Mouse (Mus musculus) stomach, adult 2 months (tissue): ENCODE data around the gene Gm11634. TPM values are rescaled to one million over a fixed set of nuclear protein-coding genes. Genes with fewer than 3 reads are reported as not detected.

ENCODE experiments used
- polyA plus RNA-seq: library from polyadenylated mRNA; depleted of rRNA; stranded (reverse); fragments of >200 nt; gene quantifications from 2 replicates; pipeline ENCODE4 v1.2.3, GENCODE M21; 2012; rRNA removed

The Gm11634 gene
- not detected in 2 replicates for polyA plus RNA-seq

GRCm38 (mm10) chr11:101599156-101599555, at the start of gene Gm11634:
Gm11634 (minus strand) TSS chr11:101599256.

GRCm38 (mm10) chr11:101626995-101627856, 28.2 kb upstream of the Gm11634 start, which contains the start of gene Rdm1:
Rdm1 (plus strand) TSS chr11:101627195.

GRCm38 (mm10) chr11:101582054-101583035, 16.7 kb downstream of the Gm11634 start, which contains the start of gene Tmem106a:
Tmem106a (plus strand) TSS chr11:101582242.

GRCm38 (mm10) chr11:101551751-101552475, 47.1 kb downstream of the Gm11634 start, which contains the start of the genes Brca1 and Nbr1:
Brca1 (minus strand) TSS chr11:101551955.
Nbr1 (plus strand) TSS chr11:101552149.

Other genes starting within 250 kb of the Gm11634 start
- not detected in 2 replicates for gene G6pc, start 231.7 kb downstream of the Gm11634 start, polyA plus RNA-seq
- 9.5 and 10.3 TPM in 2 replicates for gene Aarsd1, start 181.6 kb downstream of the Gm11634 start, polyA plus RNA-seq
- gene Gm27029, start 174.5 kb downstream of the Gm11634 start, polyA plus RNA-seq = not detected in 2 replicates
- gene Rundc1, start 174.2 kb downstream of the Gm11634 start, polyA plus RNA-seq = 15.6 and 17.9 TPM in 2 replicates
- 2.6 and 3.7 TPM in 2 replicates for gene Ptges3l, start 173.9 kb downstream of the Gm11634 start, polyA plus RNA-seq
- 103 and 107 TPM in 2 replicates for gene Rpl27, start 157.0 kb downstream of the Gm11634 start, polyA plus RNA-seq
- 16.6 and 18.3 TPM in 2 replicates for gene Ifi35, start 150.8 kb downstream of the Gm11634 start, polyA plus RNA-seq
- 7.1 and 8.6 TPM in 2 replicates for gene Rnd2, start 134.3 kb downstream of the Gm11634 start, polyA plus RNA-seq
- 72.9 and 93.3 TPM in 2 replicates for gene Vat1, start 133.0 kb downstream of the Gm11634 start, polyA plus RNA-seq
- gene Brca1, start 47.3 kb downstream of the Gm11634 start, polyA plus RNA-seq = 0.16 and 0.22 TPM in 2 replicates
- gene Nbr1, start 47.1 kb downstream of the Gm11634 start, polyA plus RNA-seq = 43.9 and 47.9 TPM in 2 replicates
- 8.0 TPM in 2 replicates for gene Tmem106a, start 17.0 kb downstream of the Gm11634 start, polyA plus RNA-seq
- 8.7 TPM in 2 replicates for gene Rdm1, start 27.9 kb upstream of the Gm11634 start, polyA plus RNA-seq
- 3.6 and 4.3 TPM in 2 replicates for gene Arl4d, start 66.3 kb upstream of the Gm11634 start, polyA plus RNA-seq
- 3.0 and 3.3 TPM in 2 replicates for gene Dhx8, start 133.7 kb upstream of the Gm11634 start, polyA plus RNA-seq
- 5.7 and 8.5 TPM in 2 replicates for gene Etv4, start 186.1 kb upstream of the Gm11634 start, polyA plus RNA-seq